Mouse (Mus musculus) spleen, adult 2 months (tissue): Measurements from ENCODE around the gene Efna3. TPM values are rescaled to one million over a fixed set of nuclear protein-coding genes. Genes with fewer than 3 reads are reported as not detected.

Source experiments
- DNase-seq, 2 experiments: peaks; one replicate each; pipeline versions ENCODE4 v3.0.0 to v3.0.0-alpha.2; 2012 to 2021; ENCODE audit warnings: low spot score in 2 of 2, low read depth in 1 of 2
- H3K27ac ChIP-seq: fragments of 200-500 bp; 2 replicates; pipeline ENCODE4 v1.5.1; 2012; ENCODE audit warnings: low read length, inconsistent platforms; ENCODE audit not compliant: insufficient read depth
- H3K27me3 ChIP-seq: fragments of 200-500 bp; 2 replicates; pipeline ENCODE4 v1.6.1; 2012; ENCODE audit warnings: mild to moderate bottlenecking, moderate library complexity, low read length, inconsistent platforms; ENCODE audit not compliant: control insufficient read depth, insufficient read depth
- H3K36me3 ChIP-seq: fragments of 200-500 bp; 2 replicates; pipeline ENCODE4 v1.6.1; 2012; ENCODE audit warnings: mild to moderate bottlenecking, low read length, inconsistent platforms; ENCODE audit not compliant: control insufficient read depth, insufficient read depth
- H3K4me1 ChIP-seq: fragments of 200-500 bp; 2 replicates; pipeline ENCODE4 v1.6.1; 2011; ENCODE audit warnings: inconsistent platforms; ENCODE audit not compliant: control insufficient read depth, insufficient read depth, insufficient read length
- H3K4me3 ChIP-seq: fragments of 200-500 bp; 2 replicates; pipeline ENCODE4 v1.5.1; 2011; ENCODE audit warnings: mild to moderate bottlenecking, inconsistent platforms; ENCODE audit not compliant: insufficient read depth, insufficient read length; ENCODE audit errors: extremely low read depth
- CTCF ChIP-seq: fragments of 200-500 bp; IDR thresholded peaks from 2 replicates; pipeline ENCODE4 v1.5.1; 2011; ENCODE audit warnings: mild to moderate bottlenecking, inconsistent platforms; ENCODE audit not compliant: insufficient read depth, insufficient read length, insufficient replicate concordance; ENCODE audit errors: extremely low read depth
- POLR2A ChIP-seq: fragments of 200-500 bp; IDR thresholded peaks from 2 replicates; pipeline ENCODE4 v1.6.1; 2011; ENCODE audit warnings: low read depth, low read length, inconsistent platforms
- WGBS: fragments of 180-500 bp; shearing (Covaris S2); methylation state at CpG from one replicate; pipeline ENCODE4 v1.1.7; 2018; 5-methylcytosine and 5-hydroxymethylcytosine counted together
- polyA plus RNA-seq: library from polyadenylated mRNA; depleted of rRNA; stranded (reverse); fragments of >200 nt; gene quantifications from 2 replicates; pipeline ENCODE4 v1.2.3, GENCODE M21; 2012; rRNA removed

Gene Efna3
- not detected in 2 replicates for polyA plus RNA-seq

DNA sequence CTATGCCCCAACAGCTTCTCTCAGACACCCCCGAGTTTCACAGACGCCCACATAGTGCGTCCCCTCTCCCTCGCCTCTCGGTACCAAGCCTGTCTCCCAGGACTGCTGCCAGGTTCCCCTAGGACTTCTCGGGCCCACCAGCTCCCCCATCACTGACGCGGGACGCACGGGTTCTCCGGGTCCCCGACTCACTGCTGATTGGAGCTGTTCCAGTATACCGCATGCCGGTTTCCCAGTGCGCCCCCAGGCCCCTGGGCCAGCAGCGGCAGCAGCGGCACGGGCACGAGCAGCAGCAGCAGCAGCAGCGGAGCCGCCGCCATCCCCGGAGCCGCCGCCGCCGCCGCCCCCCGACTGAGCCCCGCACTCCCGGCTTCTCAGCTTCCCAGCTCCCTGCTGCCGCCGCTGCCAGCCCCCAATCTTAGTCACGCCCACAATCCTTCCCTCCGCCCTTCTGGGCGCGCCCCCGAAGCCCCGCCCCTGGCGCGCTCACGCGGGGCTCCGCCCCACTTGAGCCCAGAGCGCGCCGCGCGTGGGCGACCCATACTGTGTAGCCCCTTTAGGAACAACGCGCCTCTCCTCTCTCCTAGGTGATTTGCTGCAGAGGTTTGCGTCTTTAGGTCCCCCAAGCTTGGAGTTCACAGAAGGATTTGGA lies at the start of gene Efna3:
Efna3 (minus strand) TSS at position 452 of the 652 bp plus-strand sequence.
- H3K27ac ChIP-seq, result no peak within 1 kb of the TSS
- no peak for TF ChIP-seq CTCF
- TF ChIP-seq POLR2A, result no peak
- no peak for DNase-seq
- no peaks in the 10 kb centered on the region for H3K36me3 ChIP-seq
- WGBS, result 3% methylated on average over 50 of the region's 53 CpGs
- peaks cover 22% of the 10 kb centered on the region for H3K4me1 ChIP-seq
- peak within 1 kb of the TSS; percentile 24; the same call in 1 of the 2 replicates for H3K4me3 ChIP-seq
- H3K27me3 ChIP-seq, result peaks cover 38% of the 10 kb centered on the region

DNA sequence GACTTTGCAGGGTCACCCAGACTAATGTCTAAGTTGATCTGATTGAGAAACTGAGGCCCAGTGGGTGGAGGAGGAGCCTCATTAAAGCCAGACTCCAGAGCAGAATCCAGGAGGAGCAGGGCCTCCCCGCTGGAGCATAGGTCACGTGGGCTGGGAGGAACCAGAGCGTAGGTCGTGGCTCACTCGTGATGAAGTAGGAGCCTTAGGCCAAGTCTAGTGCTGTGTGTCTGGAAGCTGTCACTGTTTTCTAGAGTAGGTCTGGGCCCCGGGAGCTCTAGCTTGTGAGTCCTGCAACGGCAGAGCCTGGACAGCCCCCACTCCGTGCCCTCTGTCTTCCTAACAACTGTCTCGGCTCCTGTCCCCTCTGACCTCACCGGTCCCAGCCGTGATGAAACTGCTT lies 44.6 kb upstream of the Efna3 start:
- 81% methylated on average over 11 of the region's 11 CpGs for WGBS
- TF ChIP-seq CTCF (no peak), POLR2A (no peak)
- no peak overlapping the region for H3K27ac ChIP-seq
- DNase-seq, result no peak
- H3K27me3 ChIP-seq, result no peaks in the 10 kb centered on the region
- H3K4me3 ChIP-seq, result no peak overlapping the region
- no peaks in the 10 kb centered on the region for H3K4me1 ChIP-seq
- no peaks in the 10 kb centered on the region for H3K36me3 ChIP-seq

DNA sequence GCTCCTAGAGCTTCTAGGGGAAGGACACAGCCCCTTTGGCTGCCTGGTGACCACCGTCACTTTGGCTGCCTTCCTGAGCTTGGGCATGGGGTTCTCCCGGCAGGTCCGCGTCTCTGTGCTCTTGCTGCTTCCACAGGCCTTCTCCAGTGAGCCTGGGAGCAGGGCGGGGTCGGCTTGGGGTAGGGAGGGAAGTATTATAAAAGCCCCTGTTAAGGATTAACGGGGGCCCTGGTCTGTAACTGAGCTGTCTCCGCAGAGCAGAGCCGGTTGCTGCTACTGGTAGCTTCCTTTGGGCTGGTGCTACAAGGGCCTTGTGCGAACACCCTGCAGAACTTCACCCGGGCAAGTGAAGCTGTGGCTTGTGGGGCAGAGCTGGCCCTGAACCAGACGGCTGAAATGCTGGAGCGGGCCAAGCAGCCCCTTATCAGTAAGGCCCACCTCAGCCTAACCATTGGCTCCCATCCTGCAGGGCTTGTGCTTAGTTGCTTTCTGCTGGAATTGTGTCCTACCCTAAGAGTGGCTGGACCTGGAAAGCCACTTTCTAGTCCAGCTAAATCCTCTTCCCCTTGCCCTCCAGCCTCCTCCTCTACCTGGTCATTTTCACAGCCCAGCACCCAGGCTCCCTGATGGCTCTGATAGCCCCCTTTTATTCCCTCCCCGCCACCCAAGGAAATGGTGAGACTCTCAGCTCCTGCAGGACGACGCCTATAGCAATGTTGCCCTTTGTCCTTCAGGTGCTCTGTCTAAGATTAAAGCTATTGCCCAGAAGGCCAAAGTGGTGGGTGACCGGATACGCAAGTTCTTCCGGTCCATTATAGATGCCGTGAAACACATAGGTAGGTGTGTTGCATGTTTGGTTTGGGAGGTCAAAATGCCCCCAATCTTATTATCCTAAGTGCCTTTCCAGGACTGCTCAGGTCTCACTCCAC lies 43.0 kb upstream of the Efna3 start:
- Histone ChIP-seq H3K36me3 (no peaks in the 10 kb centered on the region), H3K27ac (no peak overlapping the region), H3K27me3 (no peaks in the 10 kb centered on the region), H3K4me1 (no peaks in the 10 kb centered on the region), H3K4me3 (no peak overlapping the region)
- 89% methylated on average over 20 of the region's 20 CpGs for WGBS
- TF ChIP-seq POLR2A, result no peak
- TF ChIP-seq CTCF, result no peak
- DNase-seq, result no peak

DNA sequence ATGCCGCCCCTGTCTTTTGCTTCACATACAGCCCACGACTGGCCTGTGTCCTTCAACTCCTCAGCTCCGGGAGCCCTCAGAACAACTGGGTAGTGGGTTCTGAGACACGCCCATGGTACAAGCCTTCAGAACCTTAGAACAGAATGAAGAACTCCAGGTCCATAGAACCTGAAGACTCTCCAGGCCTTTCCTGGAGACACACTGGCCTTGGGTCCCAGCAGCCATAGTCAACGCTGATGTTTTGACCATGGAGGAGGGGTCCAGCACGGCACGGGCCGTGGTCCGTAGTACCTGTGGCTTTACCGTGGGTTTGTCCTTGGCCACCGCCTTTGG lies 42.4 kb upstream of the Efna3 start, which contains the start of gene Dcst1:
Dcst1 (minus strand) TSS at position 101 of the 333 bp plus-strand sequence.
- Histone ChIP-seq H3K4me1 (no peaks in the 10 kb centered on the region), H3K27me3 (no peaks in the 10 kb centered on the region), H3K36me3 (no peaks in the 10 kb centered on the region), H3K27ac (no peak within 1 kb of the TSS), H3K4me3 (no peak within 1 kb of the TSS)
- TF ChIP-seq POLR2A (no peak), CTCF (no peak)
- DNase-seq, result no peak
- 90% methylated on average over 11 of the region's 11 CpGs for WGBS

DNA sequence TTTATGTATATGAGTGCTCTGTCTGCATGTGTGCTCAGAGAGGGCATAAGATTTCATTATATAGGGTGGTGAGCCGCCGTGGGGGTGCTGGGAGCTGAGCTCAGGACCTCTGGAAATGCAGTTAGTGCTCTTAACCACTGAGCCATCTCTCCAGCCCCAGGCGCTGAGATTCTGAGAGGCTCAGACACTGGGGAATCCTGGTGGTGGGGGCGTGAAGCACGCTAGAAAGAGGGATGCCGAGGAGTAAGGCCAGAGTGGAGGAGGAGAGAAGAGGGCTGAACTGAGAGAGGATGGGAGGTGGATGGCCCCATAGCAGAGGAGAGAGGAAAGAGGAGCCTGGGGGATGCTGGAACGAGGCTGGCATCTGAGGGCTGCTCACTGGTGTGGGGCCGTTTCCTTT lies 41.9 kb upstream of the Efna3 start:
- Histone ChIP-seq H3K4me3 (no peak overlapping the region), H3K36me3 (no peaks in the 10 kb centered on the region), H3K27me3 (no peaks in the 10 kb centered on the region), H3K4me1 (peaks cover 3% of the 10 kb centered on the region; the same call in 1 of the 2 replicates), H3K27ac (no peak overlapping the region)
- 85% methylated on average over 8 of the region's 8 CpGs for WGBS
- TF ChIP-seq POLR2A (no peak), CTCF (no peak)
- no peak for DNase-seq

DNA sequence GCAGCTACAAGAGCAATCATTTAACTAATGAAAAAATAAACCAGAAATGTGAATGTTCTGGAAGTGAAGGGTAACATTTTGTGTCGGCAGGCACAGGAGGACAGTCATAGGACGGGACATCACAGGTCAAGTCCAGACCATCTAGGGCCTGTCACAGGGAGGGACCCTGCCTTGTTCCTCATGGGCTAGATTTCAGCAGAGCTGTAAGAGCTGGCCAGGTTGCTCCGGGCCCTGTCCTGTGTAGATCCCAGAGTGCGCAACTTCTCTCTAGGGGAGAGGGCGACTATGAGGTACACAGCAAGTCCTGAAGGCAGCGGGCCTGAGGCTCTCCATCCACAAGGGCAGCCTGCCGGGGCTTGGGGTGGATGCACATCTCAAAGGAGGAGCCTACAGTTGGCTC lies 38.9 kb upstream of the Efna3 start, which contains the start of gene Dcst2:
Dcst2 (plus strand) TSS at position 301 of the 400 bp plus-strand sequence.
- DNase-seq, result no peak
- Histone ChIP-seq H3K4me1 (peaks cover 3% of the 10 kb centered on the region; the same call in 1 of the 2 replicates), H3K4me3 (no peak within 1 kb of the TSS), H3K36me3 (no peaks in the 10 kb centered on the region), H3K27me3 (no peaks in the 10 kb centered on the region), H3K27ac (no peak within 1 kb of the TSS)
- no peak for TF ChIP-seq POLR2A
- TF ChIP-seq CTCF, result no peak
- 85% methylated on average over 7 of the region's 7 CpGs for WGBS
